Mouse (Mus musculus): ENCODE data around the gene 4930507D05Rik.

4930507D05Rik gene

DNA sequence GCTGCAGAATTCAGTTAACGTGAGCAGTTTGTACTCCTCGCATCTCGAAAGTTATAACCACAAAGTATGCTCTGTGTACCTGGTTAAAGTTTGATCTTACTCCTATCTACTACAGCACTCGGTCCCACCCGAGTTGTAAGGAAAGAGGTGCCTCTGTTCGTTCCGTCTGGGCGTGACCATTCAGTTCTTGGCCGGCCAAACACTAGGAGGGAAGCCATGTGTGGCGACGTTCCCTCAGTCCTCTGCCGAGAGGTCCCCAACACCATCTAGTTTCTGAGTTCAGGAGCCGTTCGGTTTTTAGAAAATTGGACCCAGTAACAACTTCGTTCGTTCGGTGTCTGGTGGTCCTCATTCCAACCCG, 971 bp downstream of the 4930507D05Rik start:
- no peak for TF ChIP-seq GATA4 (IDR thresholded peaks at IDR 0.05; ENCODE audit: insufficient replicate concordance, low read length)

DNA sequence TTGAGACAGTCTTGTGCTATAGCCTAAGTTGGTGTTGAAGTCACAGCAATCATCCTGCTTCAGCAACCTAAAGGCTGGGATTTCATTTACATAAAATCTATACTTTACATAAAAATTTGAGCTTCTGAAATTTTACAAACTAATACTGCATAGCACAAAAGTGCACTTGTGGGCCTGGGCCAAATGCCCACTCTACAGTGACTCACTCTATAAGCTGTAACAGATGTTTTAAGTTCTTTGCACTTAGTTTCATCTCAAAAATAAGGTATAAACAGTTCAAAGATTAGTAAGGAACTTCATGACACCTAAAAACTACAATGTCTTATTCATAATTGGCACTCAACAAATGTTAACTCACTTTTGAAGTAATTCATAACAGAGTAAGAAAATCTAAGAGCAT, 12.0 kb downstream of the 4930507D05Rik start:
- no peak for TF ChIP-seq GATA4 (IDR thresholded peaks at IDR 0.05; ENCODE audit: insufficient replicate concordance, low read length)

DNA sequence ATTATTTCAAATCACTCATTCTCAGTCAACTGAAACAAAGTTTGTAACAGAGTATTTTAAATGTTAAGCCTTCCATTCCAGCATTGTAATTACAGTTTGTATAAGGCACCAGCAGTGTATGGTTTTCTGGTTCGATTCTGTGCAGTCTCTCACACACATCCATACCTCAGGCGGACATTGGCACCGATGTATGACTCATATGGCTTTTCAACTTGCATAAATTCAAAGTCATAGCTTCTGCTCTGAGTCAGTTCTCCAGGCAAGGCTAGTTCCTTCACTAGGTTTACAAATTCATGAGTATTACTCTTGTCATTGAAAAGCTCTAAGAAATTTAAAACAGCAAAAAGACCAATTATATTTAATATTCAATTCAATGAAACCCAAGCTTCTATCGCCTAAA, 20.4 kb downstream of the 4930507D05Rik start:
- TF ChIP-seq GATA4 (IDR thresholded peaks at IDR 0.05; ENCODE audit: insufficient replicate concordance, low read length) = no peak

DNA sequence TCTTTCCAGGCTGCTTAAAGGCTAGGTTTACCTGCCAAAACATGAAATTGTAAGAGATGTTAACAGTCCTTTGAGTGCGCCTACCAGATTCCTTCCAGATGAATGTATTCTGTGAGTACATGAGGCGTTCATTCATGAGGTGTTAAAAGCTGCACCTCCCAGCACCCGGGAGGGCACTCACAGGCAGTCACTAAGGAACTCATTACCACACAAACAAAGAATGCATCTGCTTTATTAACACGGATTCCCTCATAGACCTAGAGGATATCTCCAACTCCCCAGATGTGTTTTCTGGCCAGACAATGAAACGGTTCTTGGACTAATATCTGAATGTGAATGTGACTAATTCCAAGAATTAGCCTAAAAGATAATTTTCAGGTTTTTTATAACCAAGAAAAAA, 21.8 kb downstream of the 4930507D05Rik start:
- no peak for TF ChIP-seq GATA4 (IDR thresholded peaks at IDR 0.05; ENCODE audit: insufficient replicate concordance, low read length)

DNA sequence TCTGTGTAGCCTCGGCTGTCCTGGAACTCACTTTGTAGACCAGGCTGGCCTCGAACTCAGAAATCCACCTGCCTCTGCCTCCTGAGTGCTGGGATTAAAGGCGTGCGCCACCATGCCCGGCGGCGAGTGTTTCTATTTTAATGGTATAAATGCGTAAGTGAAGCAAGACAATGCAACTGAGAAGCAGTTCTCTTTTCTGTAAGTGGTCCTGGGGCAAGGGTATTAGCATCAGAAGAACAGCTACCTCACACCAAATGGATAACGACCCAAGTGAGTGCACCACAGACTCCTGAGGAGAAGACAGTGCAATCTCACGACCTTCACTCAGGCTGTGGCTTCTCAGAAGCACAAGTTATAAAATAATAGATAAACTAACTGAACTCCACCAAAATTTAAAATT, 25.7 kb downstream of the 4930507D05Rik start:
- TF ChIP-seq GATA4 (IDR thresholded peaks at IDR 0.05; ENCODE audit: insufficient replicate concordance, low read length) = no peak

DNA sequence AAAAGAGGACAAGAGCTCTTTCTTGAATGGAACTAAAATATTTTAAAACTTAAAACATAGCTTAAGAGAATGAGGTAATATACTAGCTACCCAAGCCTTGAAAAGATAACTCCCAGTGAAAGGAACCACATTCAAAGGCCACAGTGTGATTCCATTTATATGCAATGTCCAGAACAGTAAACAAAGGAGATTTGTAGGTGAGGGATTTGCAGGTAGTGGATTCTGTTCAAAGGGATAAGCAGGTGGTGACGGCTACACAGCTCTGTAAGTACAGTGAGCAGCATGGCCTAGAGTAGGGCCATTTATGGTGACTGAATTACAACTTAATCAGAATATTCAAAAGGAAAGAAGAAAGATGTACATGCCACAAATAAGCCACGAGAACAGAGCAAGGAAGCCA, 27.7 kb downstream of the 4930507D05Rik start:
- no peak for TF ChIP-seq GATA4 (IDR thresholded peaks at IDR 0.05; ENCODE audit: insufficient replicate concordance, low read length)

DNA sequence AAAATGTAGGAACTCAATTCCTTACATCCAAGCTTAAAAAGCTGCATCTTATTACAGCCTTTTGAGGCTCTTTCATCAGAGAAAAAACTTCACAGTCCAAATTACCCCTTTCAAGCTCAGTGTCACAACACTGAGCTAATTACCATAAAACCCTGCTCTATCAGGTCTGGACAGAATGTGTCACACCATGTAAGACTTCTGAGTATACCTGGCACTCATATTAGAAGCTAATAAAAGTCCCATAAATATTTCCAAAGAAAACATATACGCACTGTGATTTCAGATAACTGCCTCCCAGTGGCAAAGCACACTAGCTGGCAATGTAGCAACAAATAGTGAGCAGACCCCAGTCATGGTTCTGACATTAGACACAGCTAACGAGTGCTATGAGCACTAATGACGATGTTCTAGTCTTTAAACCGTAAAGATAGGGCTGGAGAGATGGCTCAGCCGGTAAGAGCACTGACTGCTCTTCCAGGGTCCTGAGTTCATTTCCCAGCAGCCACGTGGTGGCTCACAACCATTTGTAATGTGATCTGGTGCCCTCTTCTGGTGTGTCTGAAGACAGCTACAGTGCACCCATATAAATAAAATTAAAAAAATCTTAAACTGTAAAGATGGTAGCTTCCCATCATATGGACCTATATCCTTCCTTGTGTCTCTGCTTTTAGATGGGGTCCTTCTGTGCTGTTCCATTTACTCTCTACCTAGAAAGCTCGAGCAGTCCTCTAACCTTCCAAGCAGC, 32.0 kb downstream of the 4930507D05Rik start:
- no peak for TF ChIP-seq GATA4 (IDR thresholded peaks at IDR 0.05; ENCODE audit: insufficient replicate concordance, low read length)

DNA sequence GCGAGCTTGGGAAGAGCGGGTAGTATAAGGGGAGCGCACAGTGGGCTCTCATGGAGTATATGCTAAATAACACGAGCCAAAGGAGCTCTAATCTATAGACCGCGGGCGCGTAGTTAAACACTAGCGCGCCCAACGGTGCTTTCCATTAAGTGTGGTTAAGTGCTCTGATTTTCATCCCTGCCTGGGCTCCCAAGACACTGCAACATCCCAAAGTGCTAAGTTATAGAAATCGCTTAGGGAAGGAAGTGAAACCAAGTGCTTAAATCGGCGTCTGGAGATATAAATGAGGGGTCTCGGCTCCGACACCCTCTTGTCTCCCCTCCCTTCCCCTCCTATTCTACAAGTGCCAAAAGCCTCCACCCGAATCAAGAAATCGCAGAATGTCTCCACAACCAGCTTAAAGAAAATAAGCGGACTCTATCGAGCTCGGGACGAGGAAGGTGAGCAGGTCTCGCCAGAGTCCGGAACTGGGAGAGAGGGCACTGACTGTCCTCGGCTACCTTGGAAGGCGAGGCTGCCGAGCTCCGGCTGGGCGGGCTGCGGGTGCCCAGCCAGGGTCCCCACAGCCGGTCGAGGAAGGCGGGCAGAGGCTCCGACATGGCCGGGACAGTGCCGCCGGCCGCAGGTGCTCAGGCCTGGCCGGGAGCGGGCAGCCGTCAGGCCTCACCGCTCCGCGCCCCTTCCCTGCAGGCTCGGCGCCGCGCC, 36.7 kb downstream of the 4930507D05Rik start:
- TF ChIP-seq GATA4 (IDR thresholded peaks at IDR 0.05; ENCODE audit: insufficient replicate concordance, low read length) = no peak

DNA sequence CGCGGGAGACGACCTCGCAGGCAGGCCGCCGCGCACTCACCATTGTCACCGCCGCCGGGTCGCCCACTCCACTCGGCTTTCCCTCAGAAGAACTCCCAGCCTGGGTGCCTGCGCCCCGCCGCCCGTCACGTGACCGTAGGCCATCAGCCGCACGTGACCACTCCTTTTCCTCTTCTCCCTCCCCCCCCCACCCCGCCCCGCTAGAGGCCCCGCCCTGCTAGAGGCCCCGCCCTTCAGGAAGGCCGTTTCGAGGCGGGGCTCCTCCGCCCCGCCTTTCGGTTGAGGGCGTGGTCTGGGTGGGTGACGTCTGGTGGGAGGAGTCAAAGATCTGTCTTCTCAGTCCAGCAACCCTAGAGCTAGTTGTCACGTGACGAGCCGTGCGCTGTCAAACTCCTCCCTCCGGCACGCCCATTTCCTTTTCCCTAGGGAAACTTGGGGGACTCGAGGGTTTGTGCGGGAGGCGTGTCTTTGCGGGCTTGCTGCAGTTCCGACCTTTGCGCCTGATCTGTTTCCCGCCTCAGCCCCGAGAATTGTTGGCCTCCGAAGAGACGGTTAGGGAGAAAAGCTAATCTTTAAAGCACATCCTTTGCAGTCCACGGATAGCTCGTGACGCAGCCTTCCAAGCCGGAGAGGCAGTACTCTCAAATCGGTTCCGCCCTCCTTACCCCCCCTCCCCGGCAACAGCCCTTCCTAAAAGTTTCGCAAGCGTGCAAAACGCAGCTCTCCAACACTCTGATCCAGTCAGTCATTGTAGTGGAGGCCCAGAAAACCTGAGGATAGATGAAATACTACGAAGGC, 37.5 kb downstream of the 4930507D05Rik start, which contains the start of gene Vps26a:
Vps26a (minus strand) TSS at position 188 of the 798 bp plus-strand sequence.
- peak; percentile 57; the same call in 1 of the 2 replicates for TF ChIP-seq GATA4 (IDR thresholded peaks at IDR 0.05; ENCODE audit: insufficient replicate concordance, low read length)

DNA sequence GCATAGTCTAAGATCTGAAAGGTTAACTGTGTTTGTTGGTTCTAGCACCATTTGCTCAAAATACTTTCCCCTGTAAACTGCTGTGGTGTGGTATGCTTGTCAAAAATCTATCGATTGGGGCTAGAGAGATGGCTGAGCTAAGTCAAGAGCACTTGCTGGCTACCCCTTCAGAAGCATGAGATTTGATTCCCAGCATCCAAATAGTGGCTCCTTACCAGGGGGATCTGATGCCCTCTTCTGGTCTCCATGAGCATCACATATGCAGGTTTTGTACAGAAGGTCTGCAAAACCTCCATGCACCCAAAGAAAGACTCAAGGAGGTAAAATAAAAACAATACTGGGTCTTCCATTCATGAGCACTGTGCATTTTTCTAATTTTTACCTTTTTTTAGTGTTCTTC, 39.0 kb downstream of the 4930507D05Rik start:
- no peak for TF ChIP-seq GATA4 (IDR thresholded peaks at IDR 0.05; ENCODE audit: insufficient replicate concordance, low read length)

DNA sequence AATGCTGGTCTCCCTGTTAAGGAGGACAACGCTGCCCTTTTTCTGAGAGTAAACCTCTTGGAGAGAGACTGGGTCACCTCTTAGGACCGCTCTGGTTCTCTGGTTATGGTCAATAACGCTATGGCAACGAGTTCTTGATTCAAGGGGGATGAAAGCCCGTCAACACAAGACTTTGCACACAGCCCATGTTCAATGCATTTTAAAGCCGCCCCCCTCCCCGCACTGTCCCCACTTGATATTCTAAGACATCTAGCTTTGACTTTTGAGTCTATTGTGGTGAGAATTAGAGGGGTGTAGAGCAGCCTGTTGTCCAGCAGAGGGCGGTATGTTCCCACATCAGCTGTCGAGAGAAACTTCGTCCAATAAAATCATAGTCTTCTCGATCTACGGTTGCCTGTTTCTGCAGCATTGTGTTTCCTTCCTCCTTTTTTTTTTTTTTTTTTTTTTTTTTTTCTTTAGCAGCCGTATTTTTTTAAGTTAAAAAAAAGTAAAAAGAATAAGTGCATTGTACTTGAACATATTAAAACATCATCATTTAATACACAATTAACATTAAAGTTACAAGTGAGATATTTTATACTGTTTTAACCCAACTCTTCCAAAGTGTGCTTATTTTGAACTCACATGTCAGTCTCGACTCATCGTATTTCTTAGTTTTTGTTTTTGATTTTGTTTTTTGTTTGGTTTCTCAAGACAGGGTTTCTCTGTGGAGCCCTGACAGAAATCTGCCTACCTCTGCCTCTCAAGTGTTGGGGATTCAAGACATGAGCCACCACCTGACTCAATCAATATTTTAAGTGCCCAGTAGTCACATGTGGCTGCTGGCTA, 51.0 kb downstream of the 4930507D05Rik start:
- TF ChIP-seq GATA4 (IDR thresholded peaks at IDR 0.05; ENCODE audit: insufficient replicate concordance, low read length) = no peak
